Mouse (Mus musculus) forebrain, embryonic 10.5 days (tissue): ENCODE results near the gene Zfp988. TPM values are rescaled to one million over a fixed set of nuclear protein-coding genes. Genes with fewer than 3 reads are reported as not detected.

ENCODE experiments used
- polyA plus RNA-seq: library from polyadenylated mRNA; unstranded; fragments of >200 nt; fragmentation: Nextera tagmentation; extraction: Ambion mirVana; gene quantifications from 2 replicates; pipeline ENCODE4 v1.2.1, GENCODE M21; 2016

Zfp988 gene
- polyA plus RNA-seq, 1 experiment from 2014 or later: not detected

Other genes starting within 250 kb of the Zfp988 start
- gene Zfp991, start 173.6 kb upstream of the Zfp988 start, polyA plus RNA-seq: 7.8 and 8.3 TPM in 2 replicates
- gene Zfp978, start 55.6 kb downstream of the Zfp988 start, polyA plus RNA-seq: 0.30 TPM in 1 of 2 replicates, not detected in the other
- 6.4 and 10.5 TPM in 2 replicates for gene Zfp982, start 186.7 kb downstream of the Zfp988 start, polyA plus RNA-seq
- gene Gm16503, start 234.5 kb downstream of the Zfp988 start, polyA plus RNA-seq: 0.52 and 0.72 TPM in 2 replicates
- 0.06 and 0.12 TPM in 2 replicates for gene Zfp985, start 247.6 kb downstream of the Zfp988 start, polyA plus RNA-seq